Mouse (Mus musculus) kidney, adult 11 months (tissue): Measurements from ENCODE around the gene Adamts10.

Experiments used
- DNase-seq: peaks from one replicate; pipeline ENCODE4 v3.0.0; 2022

Gene Adamts10

DNA sequence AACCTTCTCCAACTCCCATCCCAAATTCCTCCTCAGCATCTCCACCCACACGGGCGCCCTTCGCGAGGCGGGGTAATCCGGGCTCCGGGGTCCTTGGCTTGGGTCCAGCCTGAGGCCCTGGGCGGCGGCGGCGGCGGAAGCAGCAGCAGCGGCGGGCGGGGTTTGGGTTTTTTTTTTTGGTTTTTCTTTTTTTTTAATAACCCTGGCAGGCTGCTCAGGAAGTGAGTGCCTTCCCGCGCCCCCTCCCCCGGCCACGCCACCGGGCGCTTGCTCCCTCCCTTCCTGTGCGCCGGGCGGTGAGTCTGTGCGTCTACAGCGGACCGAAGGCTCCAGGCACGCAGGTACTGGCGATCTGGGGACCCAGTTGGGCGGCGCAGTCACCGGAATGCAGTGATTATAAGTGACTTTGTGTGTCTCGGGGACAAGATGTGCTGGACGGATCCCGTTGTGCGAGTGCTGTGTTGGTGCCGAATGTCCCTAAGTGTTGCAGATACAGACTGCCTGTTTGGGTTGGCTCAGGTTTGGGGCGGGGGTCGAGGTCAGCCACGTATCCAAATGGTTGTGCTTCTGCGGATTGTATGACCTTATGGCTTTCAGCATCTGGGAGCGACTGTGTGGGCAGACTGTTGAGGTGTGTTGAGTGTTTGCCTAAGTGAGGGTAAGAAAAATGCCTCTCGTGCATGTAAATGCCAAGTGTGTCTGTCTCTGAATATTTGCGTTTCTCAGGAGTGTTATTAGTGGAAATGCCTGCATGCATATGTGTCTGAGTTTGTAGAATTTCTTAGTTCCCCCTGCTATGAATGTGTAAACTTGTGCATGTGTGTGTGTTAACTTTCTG lies at the start of gene Adamts10:
TSS of gene Adamts10 (plus strand) at position 287 of the 838 bp plus-strand sequence.
- peak; percentile 53 for DNase-seq

DNA sequence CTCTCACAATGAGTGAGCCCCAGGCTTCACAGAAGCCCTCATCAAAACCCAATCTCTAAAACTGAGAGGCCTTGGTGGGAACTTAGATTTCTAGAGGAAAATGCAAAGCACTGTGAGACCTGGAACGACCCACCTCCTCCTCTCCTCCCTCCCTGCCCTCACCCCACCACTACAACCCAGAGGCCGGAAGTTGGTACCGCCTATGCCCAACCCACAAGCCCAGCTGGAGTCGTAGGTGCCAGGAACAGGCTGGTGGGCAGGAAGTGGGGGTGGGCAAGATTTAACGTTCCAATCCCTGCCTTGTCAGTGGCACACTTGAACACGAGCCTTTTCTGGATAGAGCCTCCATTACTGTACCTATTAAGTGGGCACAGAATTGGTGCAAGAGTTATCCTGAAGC lies 40.0 kb upstream of the Adamts10 start:
- no peak for DNase-seq

DNA sequence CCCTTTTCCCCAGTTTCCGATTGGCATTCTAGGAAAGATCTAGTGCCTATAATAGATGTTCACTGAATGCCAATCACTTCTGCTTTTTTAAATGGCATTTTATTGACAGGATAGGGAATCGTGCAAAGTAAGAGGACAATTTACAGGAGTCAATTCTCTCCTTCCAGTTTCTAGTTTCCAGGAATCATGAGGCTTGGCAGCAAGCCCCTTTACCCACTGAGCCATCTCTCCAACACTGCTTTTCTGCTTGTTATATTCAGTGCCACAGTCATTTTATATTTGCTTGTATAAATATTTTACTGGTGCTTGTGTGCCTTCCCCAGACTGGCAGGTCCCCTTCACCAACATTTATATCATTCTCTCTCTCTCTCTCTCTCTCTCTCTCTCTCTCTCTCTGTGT lies 36.8 kb upstream of the Adamts10 start:
- DNase-seq, result no peak

DNA sequence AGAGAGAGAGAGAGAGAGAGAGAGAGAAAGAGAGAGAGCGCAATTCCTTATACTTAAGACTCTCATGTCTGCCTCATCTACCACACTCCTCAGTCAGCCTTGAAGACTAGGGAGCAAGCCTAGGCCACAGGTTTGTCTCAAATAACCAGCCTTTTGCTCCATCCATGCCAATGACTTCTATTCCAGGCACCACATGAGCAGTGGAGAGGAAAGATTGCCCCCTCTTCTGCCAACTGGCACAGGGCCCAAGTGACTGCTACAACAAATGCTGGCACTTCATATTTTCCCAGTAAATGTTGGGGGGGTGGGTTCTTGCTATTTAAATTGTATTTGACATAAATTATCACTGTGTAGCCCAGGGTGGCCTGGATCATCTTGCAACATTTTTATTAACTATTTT lies 36.4 kb upstream of the Adamts10 start:
- peak; percentile 11 for DNase-seq

DNA sequence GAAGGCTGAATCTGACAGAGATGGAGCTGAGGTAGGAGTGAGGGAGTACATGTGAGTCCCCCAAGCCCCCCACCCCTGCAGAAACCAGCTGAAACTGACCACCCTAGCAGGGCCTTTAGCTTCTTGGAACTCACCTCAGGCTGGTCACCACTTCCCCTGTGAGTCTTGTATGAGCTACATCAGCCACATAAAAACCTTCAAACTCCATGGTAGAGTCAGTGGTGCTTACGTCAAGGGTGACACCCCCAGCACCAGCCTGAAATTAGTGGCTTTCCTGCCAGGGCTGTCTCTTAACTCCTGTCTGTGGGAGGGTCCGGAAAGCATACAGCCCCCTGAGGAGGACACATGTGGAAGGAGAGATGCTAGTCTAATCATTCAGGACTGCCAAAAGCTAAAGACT lies 32.6 kb upstream of the Adamts10 start:
- DNase-seq, result no peak

DNA sequence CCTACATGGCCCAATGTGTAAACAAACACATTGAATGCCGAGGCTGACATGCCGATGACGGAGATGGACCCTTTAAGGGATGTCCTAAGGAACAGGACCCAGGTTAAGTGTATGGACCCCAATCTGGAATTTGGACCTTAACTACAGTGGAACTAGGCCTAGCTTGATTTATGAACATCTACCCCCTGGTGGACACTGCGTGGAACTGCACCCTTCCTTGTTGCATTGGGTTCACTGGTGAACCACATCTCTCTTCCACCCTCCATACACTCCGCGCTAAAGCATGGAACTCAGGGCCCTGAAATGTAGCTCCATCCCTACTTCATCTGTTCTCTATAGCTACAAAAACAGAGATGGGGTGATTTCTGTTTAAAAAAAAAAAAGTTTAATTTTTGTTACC lies 30.9 kb upstream of the Adamts10 start:
- DNase-seq, result peak; percentile 11

DNA sequence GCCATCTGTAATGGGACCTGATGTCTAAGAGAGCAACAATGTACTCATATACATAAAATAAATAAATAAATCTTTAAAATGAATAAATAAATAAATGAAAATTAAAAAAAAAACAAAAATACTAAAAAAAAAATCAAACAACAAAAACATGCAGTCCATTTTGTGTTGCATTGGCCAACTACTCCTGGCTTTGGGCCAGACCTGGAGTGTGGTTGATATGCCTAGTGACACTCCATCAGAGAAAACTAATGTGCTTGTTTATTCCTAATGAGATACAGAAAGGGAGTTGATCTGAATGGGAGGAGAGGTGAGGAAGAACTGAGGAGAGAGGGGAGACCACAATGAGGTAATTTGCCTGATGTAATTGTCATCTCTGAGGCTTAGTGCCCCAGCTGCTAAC lies 29.4 kb upstream of the Adamts10 start:
- DNase-seq, result no peak

DNA sequence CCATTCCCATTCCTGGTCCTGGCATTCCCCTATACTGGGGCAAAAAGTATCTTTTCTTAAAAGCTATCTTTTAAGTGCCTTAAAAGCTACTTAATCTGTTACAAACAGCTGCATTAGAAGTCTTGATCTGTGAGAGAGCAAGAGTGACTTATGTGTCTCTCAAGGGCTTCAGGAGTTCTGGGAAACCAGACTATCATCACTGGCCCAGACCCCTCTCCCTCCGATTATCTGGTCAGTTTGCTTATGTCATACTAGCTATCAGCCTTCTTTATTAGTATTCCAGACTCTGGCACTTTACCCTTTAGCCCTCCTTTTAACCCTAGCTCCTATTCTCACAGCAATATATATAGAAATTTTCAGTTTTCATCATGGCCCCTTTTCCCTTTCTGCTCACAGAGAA lies 25.1 kb upstream of the Adamts10 start:
- no peak for DNase-seq

DNA sequence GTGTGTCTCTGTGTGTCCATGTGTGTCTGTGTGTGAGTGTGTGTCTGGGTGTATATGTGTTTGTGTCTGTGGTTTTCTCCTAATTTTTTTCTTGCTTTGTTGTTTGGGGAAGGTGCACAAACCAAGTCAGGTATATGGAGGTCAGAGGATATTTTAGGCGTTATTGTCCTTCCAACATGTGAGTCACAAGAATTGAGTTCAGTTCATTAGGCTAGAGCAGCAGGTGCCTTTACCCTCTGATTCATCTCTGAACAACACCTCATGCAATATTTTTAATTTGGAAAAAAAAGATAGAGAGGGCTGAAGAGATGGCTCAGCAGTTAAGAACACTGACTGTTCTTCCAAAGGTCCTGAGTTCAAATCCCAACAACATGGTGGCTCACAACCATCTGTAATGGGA lies 15.6 kb upstream of the Adamts10 start:
- DNase-seq, result no peak

DNA sequence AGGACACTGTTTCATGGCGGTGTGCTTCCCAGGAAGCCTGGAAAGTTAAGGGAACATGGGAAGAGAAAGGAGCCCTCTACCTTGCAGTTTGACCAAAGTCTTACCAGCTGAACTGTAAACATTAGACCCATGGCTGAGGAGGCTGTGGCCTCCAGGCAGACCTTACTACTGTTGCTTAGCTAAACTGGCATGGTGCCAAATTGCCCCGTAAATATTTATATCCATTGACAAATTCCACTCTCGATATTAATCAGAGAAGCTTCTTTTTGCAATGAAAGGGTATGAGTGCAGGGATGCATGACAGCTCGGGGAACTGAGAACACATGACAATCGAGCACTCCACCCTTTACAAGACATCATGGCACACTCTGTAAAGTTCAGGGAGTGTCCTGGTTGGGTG lies 13.8 kb upstream of the Adamts10 start:
- DNase-seq, result no peak

DNA sequence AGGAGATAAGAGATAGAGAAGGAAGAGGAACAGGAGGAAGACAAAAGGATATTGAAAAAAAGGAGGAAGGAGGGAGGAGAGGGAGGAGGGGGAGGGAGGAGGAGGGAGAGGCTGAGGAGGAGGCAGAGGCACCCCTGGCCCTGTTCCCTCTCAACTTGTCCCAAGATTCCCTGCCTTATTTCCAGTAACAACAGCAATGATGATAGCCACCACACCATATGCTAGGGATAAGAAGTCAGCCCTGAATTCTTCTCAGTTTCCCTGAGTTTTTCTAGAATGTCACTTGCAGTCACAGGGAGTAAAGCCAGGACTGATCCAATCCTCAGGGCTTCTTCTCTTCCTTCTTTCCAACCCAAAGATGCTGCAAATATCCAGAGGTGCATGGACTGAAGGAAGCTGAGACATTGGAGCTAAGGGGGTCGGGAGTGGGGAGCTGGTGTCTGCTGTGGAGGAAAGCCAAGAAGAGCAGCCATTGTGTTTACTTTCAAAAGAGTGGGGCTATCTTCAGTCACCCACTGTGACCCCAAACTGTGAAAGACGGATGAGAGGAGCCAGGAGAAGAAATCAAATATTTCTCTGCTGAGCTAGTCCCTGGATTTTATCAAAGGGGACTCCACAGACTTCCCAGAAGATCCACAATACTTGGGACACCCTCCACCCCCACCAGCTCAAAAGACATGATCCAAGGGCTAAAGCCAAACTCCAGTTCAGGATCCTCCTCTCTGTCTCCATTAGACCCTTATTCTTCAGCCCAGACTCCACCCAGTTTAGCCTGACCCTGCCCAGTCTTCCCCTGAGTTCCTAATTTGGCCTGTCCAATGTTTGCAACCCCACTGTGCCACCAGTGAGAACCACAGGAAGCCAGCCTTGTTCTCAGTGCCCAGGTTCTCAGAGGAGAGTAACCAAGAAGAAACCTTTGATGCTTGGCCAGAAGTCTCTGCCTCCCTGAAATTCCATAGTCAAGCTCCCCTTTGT lies 11.3 kb upstream of the Adamts10 start:
- DNase-seq, result no peak

DNA sequence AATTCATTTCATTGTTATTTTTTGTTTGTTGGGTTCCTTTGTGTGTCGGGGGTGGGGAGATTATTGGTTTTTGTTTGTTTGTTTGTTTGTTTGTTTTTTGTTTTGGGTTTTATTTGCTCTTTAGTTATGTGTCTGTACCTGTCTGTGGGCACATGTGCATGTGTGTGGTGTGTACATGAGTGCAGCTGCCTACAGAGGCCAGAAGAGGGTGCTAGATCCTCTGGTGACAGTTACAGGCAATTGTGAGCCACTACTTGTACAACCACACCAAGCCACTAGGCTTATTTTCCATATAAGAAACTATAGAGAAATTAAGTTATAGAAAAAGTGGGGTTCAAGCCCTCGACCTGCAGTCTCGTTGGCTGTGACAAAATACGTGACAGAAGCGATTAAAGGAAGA lies 10.1 kb upstream of the Adamts10 start:
- DNase-seq, result no peak

DNA sequence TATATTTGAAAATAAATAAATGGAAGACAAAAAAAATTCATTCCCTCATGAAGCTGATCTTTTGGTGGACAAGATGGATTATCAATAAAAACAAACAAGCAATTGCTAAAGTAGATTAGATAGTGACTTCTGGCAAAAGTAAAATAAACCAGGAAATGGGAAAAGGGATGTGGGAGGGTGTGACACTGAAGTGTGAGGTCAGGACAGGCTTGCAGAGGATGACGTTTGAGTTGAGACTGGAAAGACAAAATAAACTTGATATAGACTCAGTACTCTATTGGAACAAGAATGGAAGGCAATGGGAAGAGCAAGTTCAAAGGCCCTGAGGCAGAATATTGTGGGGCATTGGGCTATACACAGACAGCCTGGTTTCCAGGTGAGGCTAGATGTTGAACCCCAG lies 3.6 kb upstream of the Adamts10 start:
- DNase-seq, result no peak

DNA sequence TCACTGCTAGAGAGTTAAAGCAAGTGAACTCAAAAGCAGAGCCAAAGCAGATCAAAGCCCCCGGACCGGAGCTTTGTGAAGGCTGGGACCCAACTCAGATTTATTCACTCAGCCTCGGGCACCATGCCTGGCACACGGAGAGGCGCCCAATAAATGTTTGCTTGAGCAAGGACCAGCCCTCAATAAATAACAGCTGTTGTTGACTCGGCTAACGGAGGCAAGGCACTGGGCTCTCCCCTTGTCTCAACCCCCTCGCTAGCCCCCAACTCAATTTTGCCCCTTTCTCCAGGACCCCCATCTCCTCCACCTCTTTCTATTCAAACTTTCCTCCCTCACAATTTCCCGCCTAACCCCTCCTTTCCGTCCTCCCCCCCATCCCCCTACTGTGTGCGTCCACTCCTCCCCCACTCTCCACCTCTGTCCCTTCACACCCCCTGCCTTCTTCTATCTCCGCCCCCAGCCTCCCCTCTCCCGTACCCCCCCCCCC lies 530 bp upstream of the Adamts10 start:
- no peak for DNase-seq

DNA sequence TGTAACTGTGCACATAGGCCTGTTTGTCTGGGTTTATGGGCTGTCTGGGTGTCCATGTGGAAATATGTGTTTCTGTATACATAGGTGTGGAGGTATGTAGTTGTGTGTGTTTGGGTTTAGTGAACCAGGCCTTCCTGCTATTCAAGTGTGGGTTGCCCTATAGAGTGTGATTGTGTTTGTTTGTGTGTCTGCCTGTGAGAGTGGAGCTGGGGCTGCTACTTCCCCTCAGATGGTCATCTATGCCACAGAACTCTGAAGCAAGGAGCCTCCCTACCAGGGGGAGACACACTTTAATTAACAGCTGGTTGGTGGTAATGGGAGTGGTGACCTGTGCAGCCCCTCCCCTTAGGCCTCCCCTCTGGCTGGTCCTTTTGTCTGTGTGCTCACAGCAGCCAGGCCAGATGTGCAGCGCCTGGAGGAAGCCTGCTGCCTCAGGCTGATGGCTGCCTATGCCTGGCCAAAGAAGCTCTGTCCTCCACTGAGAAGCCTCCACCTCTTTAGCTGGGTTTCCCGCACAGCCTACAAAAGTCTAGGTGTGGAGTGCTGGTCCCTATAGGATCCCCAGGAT lies 886 bp downstream of the Adamts10 start:
- DNase-seq, result no peak

DNA sequence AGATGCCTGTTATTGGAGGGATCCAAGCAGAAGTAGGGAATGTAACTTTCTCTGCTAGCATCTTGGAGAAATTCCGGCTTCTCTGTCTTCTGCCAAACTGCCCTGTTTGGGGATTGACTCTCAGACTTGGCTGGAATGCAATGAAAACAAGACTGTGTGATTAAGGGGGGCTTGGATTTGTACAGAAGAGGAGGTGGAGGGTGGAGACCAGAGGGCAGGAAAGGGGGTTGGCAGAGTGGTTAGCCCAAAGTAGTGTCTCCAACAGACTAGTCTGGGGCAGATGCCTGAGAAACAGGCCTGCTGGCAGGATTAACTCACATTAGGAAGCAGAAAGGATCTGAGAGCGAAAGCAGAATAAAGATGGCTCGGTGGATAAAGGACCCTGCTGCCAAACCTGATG lies 2.5 kb downstream of the Adamts10 start:
- peak; percentile 24 for DNase-seq

DNA sequence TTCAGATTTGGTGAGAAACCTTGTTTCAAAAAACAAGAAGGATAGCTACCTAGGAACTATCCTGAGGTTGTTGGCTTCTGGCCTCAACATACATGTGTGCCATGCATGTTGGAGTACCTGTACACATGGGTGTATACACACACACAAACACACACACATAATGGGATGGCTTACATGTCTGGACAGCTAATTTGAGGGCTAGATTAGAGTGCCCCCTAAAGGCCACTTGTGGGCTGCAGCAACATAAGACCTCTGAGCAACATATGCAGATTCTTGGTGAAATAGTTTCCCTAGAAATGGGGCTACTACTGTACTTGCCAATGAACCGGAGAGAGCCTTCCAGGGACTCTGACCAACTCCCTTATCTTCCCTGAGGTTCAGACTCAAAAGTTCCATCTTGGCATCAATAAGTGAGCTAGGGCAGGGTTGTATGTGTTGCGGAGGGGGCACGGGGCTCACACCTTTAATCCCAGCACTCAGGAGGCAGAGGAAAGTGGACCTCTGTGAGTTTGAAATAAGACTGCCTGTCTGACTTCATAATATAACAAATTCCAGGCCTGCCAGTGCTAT lies 15.2 kb downstream of the Adamts10 start:
- DNase-seq, result no peak

DNA sequence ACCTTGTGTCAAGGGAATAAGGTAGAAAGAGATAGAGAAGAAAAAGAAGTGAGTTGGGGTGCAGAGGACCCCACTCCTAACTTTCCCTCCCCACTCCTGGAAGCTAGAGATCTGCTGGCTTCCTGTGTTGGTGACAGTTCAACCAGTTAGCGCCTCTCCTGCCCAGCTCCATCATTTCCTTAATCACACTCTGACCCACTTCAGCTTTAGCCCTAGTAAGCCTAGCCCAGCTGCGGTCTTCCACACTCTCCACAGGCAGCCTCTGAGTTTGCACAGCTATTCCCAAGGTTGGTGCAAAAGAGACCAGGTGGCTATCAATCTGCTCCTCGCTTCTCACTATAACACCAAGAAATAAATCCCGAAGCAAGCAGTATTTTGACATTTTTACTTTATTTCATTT lies 15.9 kb downstream of the Adamts10 start:
- DNase-seq, result no peak

DNA sequence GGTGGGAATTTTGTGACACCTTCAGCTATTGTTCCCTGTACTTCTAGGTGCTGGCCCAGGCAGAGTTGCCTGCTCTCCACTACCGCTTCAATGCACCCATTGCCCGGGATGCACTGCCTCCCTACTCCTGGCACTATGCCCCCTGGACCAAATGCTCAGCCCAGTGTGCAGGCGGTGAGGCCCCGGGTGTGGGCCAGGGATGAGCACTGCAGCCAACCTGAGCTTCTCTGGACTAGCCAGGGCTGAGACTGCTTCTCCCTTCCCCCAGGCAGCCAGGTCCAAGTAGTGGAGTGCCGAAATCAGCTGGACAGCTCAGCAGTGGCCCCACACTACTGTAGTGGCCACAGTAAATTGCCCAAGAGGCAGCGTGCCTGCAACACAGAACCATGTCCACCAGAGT lies 25.2 kb downstream of the Adamts10 start:
- DNase-seq, result no peak

DNA sequence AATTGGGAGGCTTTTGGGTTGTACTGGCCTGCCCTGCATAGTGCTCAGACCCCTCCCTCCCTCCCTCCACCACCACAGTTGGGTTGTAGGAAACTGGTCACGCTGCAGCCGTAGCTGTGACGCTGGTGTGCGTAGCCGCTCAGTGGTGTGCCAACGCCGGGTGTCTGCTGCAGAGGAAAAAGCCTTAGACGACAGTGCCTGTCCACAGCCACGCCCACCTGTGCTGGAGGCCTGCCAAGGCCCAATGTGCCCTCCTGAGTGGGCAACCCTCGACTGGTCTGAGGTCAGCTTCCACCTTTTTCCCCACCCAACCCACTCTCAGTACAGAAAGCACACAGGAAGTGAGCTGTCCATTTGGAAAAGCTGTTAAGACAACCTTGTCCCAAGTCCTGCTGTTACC lies 26.4 kb downstream of the Adamts10 start:
- no peak for DNase-seq

DNA sequence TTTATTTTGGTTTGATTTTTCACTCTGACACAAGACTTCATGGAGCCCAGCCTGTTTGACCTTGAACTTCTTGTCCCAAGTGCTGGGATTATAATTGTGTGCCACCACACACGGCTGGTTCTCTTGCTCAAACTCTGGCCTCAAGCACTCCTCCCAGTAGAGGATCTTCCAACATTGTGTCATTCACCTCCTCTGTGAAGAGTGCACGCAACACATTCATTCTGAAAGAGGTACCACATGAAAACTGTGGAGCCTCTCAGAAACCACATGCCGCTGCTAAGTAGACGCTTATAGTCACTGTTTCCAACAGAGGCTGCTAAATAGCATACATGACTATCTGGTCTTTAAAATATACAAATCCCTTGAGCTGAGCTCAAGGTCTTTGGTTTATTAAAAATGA lies 28.1 kb downstream of the Adamts10 start:
- no peak for DNase-seq

DNA sequence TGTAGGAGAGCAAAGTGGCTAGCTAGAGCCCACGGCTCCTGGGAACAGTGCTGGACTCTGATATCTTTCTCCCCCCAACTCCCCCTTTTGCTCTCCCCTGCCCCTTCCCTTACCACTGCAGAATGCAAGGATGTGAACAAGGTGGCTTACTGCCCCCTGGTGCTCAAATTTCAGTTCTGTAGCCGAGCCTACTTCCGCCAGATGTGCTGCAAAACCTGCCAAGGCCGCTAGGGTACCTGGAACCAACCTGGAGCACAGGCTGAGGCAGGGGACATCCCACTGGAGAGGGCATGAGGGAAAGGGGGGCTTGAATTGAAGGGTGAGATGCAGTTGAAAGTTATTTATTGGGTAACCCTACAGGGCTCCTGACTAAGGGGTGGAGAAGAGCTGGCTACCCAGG lies 29.0 kb downstream of the Adamts10 start:
- DNase-seq, result no peak

DNA sequence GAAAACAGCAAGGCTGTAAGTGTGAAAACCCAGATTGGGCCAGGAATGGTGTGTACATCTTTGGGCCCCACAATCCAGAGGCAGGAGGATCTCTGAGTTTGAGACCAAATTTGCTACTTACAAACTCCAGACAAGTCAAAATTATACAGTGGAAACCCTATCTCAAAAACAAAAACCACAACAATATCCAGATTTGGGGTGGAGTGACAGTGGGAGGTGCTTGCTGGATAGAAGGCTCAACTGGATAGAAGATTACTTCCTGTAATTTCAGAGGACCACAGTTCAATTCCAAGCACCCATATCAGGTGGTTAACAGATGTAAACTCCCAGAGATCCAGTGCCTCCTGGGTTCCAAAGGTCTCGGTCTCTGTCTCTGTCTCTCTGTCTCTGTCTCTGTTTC lies 30.5 kb downstream of the Adamts10 start:
- DNase-seq, result no peak
